Mouse (Mus musculus) lung, postnatal 36 days (tissue): ENCODE measurements at regions not wholly inside any gene's neighbourhood (a gene's known extent, or its start where the extent isn't known, plus 50 kb on each side); places are given as distances from the start of the nearest gene placed in this dataset.

Experiments used
- DNase-seq: peaks from one replicate; pipeline ENCODE4 v3.0.0; 2022; ENCODE audit warnings: mixed read lengths

DNA sequence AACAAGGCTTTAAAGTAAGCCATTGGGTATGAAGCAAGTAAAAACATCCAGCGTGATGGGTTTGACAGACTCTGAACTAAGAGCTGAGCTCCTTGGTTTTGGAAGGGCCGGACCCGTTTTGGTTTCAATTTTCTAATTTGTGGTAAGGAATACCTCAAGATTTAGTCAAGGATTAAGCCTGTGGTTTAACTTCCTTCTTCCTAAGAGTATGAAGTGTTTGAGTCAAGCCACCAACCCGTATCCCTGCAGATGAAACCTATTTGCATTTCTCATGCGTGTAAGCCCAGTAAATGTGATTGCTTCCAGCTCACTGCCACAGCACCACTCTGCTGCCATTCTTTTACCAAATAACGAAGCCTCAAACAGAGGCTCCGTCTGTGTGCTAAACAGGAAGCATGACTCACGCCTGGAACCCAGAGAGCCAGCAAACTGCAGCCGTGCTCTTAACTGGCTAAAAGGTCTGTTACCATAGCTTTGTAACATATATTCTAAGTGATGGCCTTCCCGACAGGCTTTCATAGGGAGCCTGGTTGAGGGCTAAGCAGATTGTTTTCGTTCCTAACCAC, 149.7 kb downstream of the Etv1 start:
- DNase-seq = peak; percentile 62

DNA sequence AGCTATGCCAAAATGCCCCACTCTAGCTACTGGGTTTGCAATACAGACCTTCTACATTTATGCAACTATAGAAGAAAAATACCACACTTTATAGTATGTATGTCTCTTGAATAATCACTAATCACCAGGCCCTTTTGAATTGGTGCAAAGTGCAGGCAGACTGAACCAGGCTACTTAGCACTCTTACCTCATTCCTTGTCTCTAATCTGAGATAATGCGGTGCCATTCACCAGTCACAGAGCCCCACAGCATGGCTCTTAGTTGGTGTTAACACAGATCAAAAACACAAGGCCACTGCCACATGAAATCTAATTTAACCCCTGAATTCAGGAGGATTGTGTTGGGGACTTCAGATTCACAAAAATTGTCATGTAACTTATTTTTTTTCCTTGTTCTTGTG, 150.5 kb downstream of the Etv1 start:
- no peak for DNase-seq

DNA sequence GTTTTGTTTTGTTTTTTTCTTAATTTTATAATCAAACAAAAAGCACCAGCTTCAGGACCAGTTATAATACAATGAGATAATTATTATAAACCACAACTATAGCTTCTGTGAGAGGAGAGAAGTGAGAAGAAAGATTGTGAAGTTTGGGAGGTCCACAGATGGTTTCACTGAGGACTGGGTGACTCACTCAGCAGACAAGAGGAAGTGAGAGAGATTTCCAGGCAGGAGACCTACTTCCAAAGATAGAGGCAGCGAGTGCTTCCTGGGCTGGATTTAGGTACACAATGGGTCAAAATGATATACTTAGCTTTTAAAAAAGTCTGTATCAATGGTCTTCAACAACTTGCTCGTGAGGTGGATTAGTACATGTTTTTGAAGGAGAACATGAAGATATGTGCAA, 152.6 kb downstream of the Etv1 start:
- no peak for DNase-seq

DNA sequence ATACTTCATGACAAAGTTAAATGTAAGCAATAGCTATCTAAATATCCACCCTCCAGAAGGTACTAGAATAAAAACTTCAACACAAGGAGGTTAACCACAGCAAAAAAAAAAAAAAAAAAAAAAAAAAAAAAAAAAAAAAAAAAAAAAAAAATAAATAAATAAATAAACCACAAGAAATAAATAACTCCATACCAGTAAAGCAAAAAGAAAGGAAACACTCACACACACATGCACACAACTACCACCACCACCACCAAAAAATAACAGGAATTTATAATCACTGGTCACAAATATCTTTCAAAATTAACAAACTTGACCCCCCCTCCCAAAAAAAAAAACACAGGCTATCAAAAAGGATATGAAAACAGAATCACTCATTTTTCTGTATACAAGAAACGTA, 180.4 kb downstream of the Etv1 start:
- DNase-seq = no peak

DNA sequence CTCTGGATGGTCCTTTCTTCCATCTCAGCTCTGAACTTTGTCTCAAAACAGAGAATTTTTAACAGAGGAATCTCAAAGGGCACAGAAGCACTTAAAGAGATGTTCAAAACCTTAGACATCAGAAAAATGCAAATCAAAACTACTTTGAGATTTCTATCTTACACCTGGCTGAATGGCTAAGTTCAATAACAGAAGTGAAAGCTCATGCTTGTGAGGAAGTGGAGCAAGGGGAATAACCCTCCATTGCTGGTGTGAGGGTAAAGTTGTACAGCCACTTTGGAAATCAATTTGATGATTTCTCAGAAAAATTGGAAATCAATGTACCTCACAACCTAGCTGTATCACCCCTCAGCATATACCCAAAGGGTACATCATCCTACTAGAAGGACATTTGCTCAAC, 183.1 kb downstream of the Etv1 start:
- no peak for DNase-seq

DNA sequence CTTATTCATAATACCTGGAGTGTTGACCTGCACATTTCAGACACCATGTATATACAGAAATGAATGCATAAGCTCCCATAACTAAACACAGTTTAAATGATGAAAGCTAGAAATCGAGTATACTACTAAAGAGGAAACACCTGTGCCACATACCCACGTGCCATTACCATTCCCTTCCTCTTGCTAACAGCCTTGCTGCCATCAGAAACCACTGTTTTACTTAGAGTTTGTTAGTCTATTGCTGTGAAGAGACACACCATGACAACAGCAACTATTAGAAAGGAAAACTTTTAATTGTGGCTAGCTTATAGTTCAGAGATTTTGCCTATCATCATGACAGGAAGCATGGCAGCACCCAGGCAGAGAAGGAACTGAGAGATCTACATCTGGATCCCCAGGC, 191.2 kb downstream of the Etv1 start:
- no peak for DNase-seq

DNA sequence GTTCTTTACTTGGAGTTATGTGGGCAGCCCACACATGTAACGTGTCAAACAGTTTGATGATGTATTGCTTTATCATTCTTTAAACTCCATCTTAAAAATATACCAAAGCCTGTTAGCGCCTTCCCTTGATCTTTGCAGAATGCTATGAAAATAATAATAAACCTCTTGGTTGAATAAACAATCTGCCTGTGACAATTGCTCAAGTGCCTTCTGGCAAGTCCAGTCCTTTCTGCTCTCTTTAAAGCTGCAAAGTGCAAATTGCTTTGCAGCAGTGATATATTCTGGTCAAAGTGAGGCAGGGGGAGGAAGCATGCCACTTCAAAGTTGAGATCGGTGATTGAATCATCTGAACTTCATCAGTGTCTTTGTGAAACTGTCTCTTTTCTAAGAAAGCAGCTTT, 193.0 kb downstream of the Etv1 start:
- DNase-seq = no peak

DNA sequence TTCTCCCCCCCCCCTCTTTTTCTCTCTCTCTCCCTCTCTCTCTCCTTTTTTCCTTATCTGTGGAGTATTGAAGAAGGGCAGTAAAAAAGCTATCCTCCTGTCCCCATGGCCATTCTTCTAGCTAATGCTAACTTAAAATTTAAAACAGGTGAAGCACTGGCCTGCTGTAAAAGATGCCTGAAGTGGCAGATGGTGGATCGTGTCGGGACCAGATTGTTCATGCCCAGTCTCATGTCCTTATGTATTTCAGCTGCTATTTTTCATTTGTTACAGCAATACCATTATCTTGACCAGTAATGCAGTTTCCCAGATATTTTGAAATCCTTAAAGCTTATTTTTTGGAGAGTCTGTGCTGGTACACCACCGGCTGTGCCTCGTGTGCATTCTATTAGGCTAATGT, 196.3 kb downstream of the Etv1 start:
- no peak for DNase-seq

DNA sequence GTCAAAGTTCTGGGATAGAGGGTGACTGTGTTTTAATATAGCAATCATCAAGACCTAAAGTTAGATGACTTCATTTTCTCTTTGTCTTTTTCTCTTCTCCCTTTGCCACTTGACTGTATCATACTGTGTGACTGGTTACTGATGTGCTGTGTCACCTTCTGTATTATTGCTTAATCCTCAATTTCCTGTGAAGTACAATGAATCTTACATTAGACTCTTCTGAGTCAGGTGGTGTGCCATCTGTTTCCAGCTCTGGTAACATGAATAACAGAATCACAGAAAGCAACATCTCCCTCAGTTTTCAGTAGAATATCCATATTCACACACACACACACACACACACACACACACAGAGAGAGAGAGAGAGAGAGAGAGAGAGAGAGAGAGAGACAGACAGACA, 203.2 kb downstream of the Etv1 start:
- no peak for DNase-seq

DNA sequence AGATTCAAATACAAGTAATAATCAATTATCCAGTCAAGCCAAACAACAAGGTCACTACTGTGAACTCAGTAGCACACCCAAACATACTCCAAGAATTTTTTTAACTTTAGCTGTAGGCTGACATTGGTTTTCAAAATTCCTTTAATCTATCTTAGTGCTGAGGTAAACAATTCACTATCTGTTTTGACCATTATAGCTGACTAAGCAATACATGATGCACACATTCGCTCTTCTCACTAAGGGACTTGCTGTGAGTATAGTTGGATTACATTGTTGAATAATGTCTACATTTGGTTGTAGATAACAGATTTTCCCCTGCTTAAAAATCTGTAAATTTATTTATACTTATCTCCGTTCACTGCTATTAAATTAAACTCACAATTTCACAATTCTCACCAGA, 206.7 kb downstream of the Etv1 start:
- DNase-seq = no peak

DNA sequence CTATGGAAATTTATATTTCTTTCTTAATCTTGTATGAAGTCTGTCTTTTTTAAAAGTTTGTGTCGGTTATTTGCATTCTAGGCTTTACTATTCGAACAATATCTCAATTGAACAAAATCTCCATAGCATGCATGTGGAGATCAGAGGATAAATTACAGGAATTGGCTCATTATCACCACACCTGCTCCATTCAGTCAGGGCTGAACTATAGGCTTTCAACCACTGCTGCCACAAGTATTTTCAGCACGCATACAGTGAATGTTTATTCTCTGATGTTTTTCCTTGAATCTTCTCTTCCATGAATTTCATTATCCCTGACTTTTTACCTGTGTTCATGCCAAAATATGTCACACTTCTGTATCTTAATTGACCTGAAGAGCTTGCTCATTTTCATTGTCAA, 207.2 kb downstream of the Etv1 start:
- no peak for DNase-seq

DNA sequence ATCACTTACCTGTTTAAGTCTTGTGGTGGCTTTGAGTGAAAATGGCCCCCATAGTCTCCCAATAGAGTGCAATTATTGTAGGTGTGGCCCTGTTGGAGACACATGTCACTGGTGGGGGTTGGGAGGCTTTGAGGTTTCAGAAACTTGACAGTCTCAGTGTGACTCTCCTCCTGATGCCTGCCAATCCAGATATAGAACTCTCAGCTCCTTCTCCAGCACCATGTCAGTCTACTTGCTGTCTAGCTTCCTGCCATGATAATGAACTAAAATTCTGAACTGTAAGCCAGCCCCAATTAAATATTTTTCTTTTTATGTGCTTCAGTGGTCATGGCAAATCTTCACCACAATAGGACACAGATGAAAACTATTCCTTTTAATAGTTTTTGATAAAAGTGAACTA, 208.1 kb downstream of the Etv1 start:
- no peak for DNase-seq

DNA sequence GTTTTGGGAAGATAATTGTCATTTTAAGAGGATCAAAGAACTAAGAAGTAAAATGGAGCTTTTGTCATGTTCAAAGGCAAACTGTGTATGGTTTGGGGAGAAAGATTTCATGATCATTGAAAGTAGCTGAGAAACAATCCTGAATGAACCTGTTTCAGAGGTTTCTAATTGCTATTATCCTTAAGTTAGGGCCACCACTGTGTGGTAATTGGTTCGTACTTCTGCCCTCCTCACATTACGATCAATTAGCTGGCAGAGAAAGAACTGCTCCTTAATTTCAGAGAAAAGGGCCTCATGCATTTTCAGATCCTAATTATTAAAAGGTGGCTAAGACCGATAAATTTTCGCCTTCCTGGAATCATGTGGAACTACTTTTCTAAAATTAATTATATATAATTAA, 208.6 kb downstream of the Etv1 start:
- DNase-seq = no peak

DNA sequence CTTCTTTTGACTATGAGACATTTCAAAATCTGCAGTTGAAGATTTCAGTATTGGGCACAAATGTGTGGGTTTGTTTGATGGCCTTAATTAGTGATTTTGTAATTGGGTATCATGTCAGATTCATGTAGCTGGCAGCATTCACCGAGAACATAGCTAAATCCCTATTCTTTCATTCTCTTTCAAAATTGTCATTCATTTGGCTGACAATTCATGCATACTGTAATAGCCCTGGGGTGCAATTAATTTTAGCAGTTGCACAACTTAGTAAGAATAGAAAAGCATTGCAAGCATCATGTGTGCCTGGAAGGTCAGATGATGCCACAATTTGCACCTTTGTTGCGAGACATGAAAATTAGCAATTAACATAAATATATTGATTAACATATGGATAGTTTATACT, 248.0 kb downstream of the Etv1 start:
- no peak for DNase-seq

DNA sequence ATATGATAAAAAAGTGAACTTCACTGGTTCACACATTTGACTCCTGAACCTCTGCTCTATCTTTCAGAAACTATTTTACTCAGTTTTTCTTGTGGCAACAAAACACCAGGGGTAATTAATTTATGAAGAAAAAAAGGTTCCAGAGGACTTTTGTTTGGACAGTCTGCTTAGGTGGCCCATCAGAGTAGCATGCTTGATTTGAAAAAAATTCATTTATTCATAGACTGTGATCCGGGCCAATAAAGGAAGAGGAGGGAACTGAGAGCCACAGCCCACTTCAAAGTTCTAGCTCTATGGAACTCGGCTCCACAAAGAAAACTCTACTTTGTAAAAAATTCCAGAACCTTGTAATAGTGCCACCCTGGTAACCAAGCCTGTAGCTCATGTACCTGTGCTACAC, 248.8 kb downstream of the Etv1 start:
- no peak for DNase-seq

DNA sequence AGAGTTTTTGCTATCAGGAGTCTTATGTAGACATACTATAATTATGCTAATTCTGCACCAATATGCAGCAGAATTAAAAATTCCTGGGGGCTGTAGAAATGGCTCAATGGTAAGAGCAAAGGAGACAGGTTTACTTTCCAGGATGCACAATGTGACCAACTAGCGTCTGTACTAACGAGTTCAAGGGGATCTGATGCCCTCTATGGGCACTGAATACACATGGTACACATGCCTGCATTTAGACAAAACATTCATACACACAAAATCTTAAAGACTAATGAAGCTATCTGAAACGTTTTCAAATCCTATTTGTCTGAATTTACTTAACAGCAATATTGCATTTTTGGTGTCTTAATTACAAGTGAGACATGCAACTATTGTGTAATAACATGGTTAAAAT, 254.8 kb downstream of the Etv1 start:
- no peak for DNase-seq

DNA sequence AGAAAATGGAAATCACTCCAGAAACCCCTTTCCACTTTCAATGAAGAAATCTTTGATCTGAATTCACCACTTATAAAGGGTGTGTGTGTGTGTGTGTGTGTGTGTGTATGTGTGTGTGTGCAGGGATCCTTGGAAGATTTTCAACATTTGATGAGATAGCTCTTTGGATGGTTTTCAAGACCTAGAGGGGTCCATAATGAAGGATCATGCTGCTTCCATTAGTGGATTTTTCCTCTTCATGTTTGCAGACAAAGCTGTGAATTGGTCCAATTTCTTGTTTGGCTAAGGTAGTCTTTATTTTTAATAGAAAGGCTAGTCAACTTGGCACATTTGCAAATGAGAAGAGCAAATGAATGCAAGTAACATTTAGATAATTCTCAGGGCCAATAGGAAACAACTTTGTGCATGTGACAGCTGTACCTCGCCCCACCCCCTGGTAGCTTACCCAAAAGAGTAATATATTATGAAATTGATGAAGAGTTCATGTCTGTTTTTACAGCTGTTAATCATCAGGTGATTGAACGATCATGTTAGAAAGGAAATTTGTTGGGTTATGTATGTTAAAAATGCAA, 257.4 kb downstream of the Etv1 start:
- no peak for DNase-seq

DNA sequence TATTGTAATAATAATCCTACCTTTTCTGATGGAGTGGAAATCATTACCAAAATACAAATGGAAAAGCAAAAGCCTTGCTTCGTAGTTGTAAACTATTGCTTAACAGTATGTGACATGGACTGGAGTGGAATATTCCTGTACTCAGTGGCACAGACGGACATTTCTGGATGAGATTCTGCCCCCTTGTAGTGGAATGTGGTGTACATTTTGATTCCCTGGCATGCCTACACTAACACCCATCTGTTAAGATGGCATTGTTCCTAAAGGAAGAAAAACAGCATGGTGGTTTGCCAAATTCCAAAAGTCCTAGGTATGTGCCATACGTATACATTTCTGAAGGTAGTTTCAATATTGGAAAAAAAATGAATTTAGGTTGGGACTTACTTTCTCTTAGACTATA, 258.9 kb downstream of the Etv1 start:
- DNase-seq = no peak

DNA sequence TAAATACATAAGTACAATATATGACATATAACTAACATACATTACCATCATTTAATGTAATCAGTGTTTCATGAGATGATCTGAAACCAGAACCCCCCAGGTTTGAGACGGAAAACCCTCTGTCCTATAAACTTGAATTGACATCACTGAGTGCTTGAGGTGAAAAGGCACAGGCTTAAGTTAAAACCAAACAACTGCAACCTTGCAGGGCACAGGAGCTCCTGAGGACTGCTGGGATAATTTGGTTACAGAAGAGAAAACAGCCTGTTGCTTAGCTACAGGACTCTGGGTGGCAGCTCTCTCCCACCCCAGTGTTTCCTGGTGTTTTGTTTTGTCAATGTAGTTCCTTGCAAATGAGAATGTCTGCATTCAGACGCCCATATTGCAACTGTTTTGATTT, 259.5 kb downstream of the Etv1 start:
- no peak for DNase-seq

DNA sequence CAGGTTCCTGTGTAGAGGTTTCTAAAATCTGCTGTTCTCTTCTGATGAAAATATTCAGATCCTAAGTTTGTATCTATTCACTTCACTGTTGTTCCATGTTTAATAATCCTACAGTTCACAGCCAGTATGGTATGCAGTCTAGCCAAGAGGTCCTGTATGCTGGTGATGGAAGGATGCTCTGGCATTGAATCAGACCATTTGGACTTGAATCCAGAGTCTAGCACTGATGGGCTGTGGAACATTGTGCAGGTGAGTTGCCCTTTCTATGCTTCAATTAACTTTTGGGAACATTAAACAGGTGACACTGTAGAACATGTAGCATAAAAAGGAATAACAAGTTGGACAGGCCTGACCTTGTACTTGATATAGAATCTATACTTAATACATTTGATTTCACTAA, 267.9 kb downstream of the Etv1 start:
- no peak for DNase-seq

DNA sequence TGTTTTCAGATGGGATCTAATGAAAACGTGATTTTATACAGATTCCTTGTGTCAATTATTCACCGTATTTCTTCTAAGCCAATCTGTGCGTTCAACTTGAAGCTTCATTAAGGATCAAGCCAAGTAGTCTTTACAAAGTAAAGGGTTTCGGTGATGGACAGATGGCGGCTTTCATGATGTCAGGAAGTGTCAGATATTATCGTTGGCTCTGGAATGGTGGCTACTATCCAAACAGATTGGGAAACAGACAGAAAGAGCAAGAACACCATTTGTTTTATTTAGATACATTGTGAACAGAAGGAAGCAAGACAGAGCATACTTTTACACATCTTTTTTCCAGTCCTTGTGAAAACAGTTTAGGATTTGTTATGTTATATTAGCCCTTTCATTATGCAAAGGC, 269.3 kb downstream of the Etv1 start:
- DNase-seq = peak; percentile 26

DNA sequence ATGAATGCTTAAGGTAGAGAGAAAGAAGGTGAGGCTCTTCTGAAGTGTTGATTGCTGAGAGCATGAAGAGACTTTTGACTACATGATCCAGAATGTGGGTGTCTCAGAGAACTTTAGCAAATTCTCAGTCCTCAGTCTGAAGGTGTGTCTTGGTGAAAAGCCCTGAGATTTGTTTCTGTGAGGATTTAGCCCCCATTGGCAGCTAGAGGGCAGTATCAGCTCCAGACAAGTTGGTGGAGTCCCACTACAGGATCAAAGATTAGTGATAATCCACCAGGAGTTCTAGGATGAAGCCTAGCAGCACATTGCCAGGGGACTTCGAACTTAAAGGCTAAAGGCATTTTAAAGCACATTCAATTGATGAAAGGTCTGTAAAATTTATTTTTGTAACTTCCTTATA, 269.8 kb downstream of the Etv1 start:
- DNase-seq = no peak

DNA sequence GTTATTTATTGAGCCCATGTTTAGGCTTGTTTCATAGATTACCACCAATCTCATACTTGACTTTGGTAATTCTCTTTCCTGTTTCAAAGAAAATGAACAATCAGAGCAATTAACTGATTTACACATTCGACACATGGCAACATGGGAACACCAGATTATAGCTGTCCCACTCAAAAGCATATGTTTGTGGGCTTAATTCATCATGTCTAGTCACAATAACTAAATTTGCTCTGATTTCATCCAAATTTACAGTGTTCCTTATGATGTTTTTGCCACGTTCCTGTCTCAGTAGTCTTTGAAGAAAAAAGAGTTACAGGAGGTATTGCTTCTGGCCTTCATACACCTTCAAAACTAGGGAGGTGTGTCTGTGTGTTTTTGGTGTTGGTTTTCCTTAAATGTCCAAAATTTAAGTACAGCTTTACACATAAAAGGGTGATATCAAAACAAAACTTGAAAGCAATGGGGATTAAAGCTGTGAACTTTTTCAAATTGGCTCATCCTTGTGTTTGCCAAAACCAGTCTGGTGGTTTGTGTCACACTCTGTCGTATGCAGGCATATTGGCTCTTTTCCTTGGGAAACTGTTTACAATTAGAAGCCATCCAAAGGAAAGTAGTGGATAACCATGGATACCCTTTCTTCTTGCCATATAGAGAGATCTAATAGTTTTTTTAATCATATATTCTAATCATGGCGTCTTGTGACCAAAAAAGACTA, 291.3 kb downstream of the Etv1 start:
- no peak for DNase-seq

DNA sequence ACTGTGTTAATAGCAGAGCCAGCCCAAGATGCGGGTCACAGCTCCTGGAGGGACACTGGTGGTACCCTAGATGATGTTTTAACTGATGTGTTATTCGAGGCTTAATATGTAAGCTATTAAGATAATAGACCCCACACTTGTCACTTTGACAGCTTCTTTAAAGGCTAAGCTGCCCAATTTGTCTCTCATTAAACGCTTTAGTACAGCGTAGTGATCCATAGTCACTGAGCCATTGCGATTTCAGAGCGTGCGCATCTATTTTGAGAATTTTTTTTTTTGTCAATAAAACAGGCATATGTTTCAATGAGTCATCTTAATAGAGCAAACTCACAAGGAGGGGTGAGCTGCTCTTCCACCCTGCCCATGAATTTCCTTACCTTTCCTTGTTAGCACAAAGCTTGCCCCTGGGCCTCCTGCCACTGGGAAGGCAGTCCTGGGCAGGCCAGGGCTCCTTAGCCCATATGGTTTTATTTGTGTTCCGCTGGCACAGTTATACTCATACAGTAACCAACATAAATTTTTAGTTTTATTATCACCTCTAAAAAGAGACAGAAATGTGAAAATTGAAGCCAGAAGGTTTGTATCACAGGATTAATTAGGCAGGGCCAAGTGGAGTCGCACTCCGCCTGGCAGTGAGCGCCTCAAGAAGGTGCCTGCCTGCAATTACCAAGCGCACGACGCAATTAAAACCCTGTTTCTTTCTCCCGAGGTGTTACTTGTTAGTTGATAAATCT, 294.3 kb downstream of the Etv1 start:
- no peak for DNase-seq
